Mouse (Mus musculus): ENCODE data around the gene Xpa.

The Xpa gene

GRCm38 (mm10) chr4:46144323-46144722, 51.8 kb downstream of the Xpa start:
- DNase-seq, result no peak

DNA sequence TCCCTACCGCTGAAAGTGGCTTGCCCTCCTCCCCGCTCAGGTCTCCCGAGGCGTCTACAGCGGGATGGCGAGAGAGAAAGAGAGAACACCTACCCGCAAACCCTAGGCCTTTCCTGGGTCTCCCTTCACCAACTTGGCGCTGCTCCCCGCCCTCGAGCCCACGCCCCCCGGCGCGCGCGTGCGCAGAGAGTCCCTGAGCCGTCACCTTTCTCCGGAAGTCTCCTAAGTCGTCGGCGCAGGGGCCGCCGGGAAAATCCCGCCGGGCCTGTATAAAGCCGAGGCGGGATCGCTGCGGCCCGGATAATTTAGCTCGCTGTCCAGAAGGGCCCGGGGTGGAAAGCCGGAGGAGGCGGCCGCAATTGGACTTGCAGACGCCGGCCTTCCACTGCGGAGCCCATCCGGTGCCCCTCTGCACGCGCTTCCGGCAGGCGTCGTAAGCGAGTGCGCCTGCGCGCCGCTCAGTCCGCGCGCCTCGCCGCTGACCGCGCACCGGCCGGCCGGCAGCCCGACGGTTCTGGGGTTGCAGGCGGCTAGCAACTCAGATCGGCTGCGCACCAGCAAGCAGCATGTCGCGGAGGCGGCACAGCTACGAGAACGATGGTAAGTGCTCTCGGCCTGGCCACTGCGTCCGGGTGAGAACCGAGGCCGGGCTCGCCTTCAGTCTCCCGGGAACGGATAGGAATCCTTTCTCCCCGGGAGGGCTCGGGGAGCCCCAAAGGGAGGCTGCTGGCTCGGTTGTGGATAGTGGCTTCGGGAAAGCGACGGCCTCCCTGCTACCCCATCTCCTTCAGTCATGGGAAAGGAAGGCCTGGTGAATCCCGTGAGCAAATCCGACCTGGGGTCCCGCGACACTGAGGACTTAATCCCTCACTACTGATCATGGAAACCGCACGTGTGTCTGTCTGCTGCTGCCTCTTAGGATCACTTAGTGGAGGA, 57.6 kb downstream of the Xpa start, which contains the start of the genes Ncbp1 and Tstd2:
Gene Ncbp1 (plus strand): TSS at position 327 of the 936 bp plus-strand sequence.
Gene Tstd2 (minus strand): TSS at position 408 of the 936 bp plus-strand sequence.
- DNase-seq, result peak; percentile 95

DNA sequence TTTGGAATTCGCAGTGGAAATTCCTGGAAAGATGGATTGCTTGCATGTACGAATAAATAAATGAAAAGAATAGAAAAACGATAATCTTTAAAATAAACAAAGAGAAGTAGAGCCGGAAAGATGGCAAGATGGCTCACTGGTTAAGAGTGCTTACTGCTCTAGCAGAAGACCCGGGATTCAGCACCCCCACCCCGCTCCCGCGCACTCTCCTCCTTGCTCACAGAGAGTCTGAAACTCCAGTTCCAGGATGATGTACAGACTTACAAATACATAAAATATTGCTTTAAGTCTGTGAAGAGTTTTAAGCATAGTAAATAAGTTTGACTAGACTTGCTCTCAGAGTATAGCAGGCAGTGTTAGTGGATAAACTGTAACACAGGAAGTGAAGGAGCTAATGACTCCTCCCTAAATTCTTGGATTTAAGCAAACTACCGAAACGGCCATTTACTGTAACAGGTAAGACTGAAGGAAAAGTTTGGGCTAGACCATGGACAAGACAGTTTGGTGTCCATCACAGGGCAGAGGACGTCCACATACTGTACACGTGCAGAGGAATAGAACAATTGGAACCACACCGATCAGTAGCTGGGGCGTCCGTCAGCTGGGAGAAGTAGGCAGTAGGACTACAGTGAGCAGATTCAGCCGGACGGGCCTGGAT, 58.4 kb downstream of the Xpa start:
- no peak for DNase-seq

DNA sequence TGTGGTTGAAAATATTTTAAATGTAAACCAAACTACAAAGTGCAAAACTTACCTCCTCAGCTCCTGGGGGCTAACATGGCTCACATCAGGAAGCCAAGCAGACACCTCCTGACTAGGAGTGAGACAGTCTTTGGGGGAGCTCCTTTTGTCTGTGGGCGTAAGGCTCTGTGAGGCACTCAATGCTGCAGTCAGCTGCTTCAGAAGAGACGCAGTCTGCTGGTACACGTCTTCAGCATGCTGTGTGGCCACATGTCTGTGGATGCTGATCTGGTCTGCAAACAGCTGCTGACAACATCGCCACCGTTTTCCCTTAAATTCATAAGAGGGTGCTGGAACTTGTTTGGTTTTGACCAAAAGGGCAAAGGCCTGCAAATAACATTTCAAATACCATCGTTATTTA, 64.3 kb downstream of the Xpa start:
- DNase-seq, result no peak

- DNase-seq, result peak; percentile 74
Observed at GRCm38 (mm10) chr4:46130221-46130620, 65.9 kb downstream of the Xpa start.

DNA sequence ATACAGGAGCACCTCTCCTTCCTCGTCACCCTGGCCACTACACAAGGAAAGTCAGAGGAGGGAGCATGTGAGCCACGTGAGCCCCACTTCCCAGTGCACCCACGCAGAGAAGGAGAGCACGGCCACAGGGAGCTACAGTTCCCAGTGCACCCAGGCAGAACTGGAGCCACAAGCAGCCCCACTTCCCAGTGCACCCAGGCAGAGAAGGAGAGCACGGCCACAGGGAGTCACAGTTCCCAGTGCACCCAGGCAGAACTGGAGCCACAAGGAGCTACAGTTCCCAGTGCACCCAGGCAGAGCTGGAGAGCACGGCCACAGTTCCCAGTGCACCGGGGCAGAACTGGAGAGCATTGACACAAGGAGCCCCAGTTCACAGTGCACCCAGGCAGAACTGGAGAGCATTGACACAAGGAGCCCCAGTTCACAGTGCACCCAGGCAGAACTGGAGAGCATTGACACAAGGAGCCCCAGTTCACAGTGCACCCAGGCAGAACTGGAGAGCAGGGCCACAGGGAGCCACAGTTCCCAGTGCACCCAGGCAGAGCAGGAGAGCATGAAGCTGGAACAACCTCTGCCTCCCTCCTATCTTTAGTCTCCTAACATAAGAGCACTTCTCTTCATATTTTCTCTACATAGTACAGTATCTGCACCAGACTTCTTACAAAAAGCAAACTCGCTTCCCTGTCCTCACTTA, 66.7 kb downstream of the Xpa start:
- peak; percentile 92 for DNase-seq

DNA sequence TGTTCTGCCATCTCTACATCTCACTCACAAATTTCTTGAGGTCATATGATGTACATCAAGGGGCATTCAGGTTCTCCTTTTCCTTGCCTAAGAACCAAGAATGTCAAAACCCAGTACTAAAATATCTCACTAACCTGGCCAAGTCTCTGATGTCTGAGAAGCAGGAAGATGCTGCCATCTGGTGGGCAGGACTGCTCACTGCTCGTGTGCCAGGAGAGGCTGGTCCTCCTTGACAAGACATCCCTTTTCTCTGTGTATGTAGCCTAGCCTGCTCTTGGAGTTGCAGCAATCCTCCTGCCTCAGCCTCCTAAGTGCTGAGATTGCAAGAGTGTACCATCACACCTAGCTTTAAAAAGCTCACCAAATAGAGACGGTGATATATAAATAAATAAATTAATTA, 69.6 kb downstream of the Xpa start:
- peak; percentile 77 for DNase-seq

DNA sequence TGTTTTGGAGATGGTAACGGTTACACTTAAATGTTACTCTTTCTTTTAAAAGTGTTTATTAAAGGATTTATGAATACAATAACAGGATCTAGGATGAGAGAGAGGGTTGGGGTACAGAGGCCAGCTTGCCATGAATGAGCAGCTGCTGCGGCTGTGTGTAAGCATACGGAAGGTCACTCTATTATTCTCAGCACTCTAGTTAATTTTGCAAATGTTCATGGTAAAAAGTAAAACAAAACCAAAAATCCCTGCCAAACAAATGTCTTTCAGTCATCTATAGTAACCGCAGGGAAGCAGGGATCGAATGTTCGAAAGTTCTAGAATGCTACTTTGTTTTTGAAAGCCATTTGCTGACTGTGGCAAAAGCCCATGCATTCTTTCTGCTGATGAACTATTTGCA, 72.8 kb downstream of the Xpa start:
- DNase-seq, result no peak

DNA sequence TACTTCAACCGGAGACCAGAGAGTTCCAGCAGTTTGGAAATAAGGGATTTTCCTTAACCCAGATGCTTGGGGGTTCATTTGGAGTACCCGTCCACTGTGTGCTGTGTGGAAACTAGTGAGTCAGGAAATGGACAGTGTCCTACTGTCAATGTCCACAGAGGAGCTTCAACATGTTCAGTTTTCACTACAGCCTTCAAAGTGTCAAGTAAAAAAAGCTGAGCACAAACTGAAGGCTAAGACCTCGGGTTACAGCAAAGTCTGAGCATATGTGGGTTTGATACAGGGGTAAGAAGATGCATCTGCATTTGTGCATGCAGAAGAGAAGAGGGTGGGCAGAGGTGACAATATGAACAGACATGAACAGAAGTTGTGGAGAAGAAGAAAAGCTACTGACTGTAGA, 75.3 kb downstream of the Xpa start:
- no peak for DNase-seq

DNA sequence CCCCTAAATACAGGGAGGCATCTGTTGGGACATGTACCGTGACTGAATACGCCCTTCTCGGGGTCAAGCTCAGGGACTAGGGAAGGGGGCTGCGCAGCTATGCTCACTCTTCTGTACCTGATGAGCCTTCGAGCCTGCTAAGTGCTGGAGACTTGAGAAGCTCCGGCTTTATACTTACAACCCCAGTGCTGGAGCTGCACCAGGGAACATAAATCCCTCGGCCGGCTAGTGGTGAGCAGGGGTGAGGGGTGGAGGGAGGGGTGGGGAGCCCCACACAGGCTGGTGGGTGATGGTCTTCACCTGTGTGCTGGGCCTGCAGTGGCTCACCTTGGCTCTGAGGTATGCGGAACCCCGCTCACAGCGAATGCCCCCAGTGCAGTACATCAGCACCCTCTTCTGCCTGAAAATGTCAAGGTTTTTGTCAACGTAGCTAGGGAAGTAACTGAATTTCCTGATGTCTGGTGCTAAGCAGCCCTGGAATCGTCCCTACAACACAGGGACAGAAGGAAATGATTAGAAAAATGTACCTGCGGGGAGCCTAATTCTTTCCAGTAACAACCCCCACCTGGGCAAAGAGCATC, 76.5 kb downstream of the Xpa start:
- DNase-seq, result no peak

- no peak for DNase-seq
Observed at GRCm38 (mm10) chr4:46117536-46117935, 78.6 kb downstream of the Xpa start.

DNA sequence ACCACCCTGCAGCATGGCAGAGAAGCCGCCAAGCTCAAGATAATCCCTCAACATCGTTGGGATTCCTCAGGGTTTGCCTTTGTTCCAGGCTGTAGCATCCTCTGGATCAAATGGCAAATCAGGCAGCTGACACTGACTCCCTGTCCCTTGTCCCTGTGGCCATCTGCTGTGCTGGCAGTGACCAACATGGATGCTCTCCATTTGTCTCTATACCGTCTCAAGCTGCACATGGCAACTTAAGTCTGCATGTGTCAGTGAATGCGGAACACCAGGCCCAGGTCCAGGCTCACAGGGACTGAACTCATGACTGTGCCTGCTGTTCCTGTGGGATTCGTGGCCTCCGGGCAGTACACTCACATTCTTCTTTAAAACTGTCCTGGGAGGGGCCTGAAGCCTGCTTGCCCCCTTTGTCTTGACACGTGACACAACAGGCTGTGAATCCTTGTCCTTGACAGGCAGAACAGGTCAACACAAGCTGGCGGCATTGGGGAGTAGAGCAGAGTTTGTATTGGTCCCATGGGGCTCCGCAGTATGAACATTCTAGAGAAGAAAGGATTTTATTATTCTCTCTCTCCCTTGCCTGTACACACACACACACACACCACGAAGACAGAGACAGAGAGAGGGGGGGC, 79.5 kb downstream of the Xpa start:
- no peak for DNase-seq

GRCm38 (mm10) chr4:46115308-46115707, 80.8 kb downstream of the Xpa start:
- DNase-seq, result no peak

DNA sequence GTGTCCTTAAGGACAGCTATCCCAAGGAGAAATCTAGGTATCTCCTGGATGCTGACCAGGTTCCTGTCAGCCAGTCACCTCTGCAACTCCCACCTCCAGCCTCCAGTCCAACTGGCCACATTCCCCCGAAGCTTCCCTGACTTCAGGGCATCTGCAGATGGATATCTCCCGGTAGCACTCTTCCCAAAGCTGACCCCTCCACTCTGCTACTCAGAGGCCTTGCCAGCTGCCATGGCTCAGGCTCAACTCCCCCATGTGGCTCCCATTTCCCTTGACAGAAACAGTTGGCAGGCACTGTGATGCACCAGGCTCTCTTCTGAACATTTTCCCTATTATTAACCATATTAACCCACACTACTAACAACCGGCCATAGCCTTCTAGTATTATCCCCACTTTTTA, 84.8 kb downstream of the Xpa start:
- no peak for DNase-seq

DNA sequence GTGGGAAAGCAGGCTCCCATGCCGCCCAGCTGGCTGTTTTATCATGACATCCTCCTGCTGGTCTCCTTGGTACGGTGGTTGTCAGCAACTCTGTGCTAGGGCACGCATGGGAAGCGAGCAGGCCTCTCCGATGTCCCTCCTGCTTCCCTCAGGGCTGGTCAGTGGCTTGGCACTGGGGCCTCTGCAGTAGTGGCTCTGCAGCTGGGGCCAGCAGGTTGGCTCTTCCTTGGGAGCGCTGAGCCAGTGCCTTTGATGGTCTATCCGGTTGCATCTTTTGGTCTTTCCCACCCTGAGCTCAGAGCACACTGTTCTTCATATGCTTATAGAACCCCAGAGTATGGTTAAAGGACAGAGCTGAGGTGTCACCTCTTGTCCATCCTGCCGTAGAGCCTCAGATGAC, 86.0 kb downstream of the Xpa start:
- no peak for DNase-seq

Data from kidney, adult 9 months (tissue).